In genomic region chr13:5890035-5890434, GRCm38 (mm10) we compare ENCODE assay signal across 23 mouse cellular contexts.
"Had no signal": no experiment of that assay in that cellular context is flagged by ENCODE, and none has a peak within 500 bp of the region (broad histone marks: within the 10 kb centered on the region; RNA-seq: fewer than 3 reads in every experiment).

No protein-coding gene starts in this region.

- H3K4me1 ChIP-seq: kidney, embryonic 15.5 days; limb, embryonic 12.5 days; limb, embryonic 15.5 days; neural tube, embryonic 12.5 days; neural tube, embryonic 15.5 days had no signal

- ATAC-seq: liver, postnatal 0 days had no signal

- H3K36me3 ChIP-seq: kidney, embryonic 15.5 days; limb, embryonic 12.5 days; limb, embryonic 15.5 days; neural tube, embryonic 12.5 days; neural tube, embryonic 15.5 days had no signal

- DNase-seq: kidney, adult 11 months; kidney, adult 8-10 months; kidney, postnatal 10 days; kidney, postnatal 36 days; left cerebral cortex, postnatal 4 days; liver, postnatal 0 days; lung, embryonic 14.5 days; lung, postnatal 10 days; lung, postnatal 36 days; midbrain, embryonic 14.5 days; right cerebral cortex, adult 18-20 months; right cerebral cortex, postnatal 14 days; right cerebral cortex, postnatal 4 days; thymus, postnatal 36 days had no signal

- H3K9ac ChIP-seq: kidney, embryonic 15.5 days; limb, embryonic 12.5 days; limb, embryonic 15.5 days; liver, embryonic 14.5 days; liver, postnatal 0 days; lung, embryonic 14.5 days; neural tube, embryonic 12.5 days; neural tube, embryonic 15.5 days had no signal

- H3K4me3 ChIP-seq: kidney, embryonic 15.5 days; limb, embryonic 12.5 days; limb, embryonic 15.5 days; neural tube, embryonic 12.5 days; neural tube, embryonic 15.5 days had no signal

- H3K27ac ChIP-seq: kidney, embryonic 15.5 days; limb, embryonic 12.5 days; limb, embryonic 15.5 days; liver, embryonic 14.5 days; neural tube, embryonic 12.5 days; neural tube, embryonic 15.5 days; stomach, postnatal 0 days had no signal

- H3K27me3 ChIP-seq: kidney, embryonic 15.5 days; limb, embryonic 12.5 days; limb, embryonic 15.5 days; neural tube, embryonic 12.5 days; neural tube, embryonic 15.5 days had no signal

- H3K9me3 ChIP-seq: kidney, embryonic 15.5 days; limb, embryonic 12.5 days; limb, embryonic 15.5 days; neural tube, embryonic 12.5 days; neural tube, embryonic 15.5 days had no signal

- H3K4me2 ChIP-seq: kidney, embryonic 15.5 days; limb, embryonic 12.5 days; limb, embryonic 15.5 days; liver, embryonic 11.5 days; lung, embryonic 14.5 days; midbrain, embryonic 11.5 days; neural tube, embryonic 12.5 days; neural tube, embryonic 15.5 days had no signal
